Mouse (Mus musculus): ENCODE measurements around the gene Gm14496. TPM values are rescaled to one million over a fixed set of nuclear protein-coding genes. Genes with fewer than 3 reads are reported as not detected.
A peak's percentile ranks its signal among the peaks of the same experiment; 100 is the strongest.
"Not testable (repeated sequence)": the region's sequence is repeated elsewhere in the genome, so short reads cannot be mapped to it uniquely, and the experiment has no call there.

Gm14496 gene
- total RNA-seq (2021), result not detected
- long read RNA-seq, experiment 1, result 0 reads
- long read RNA-seq, experiment 2, result 0 reads

DNA sequence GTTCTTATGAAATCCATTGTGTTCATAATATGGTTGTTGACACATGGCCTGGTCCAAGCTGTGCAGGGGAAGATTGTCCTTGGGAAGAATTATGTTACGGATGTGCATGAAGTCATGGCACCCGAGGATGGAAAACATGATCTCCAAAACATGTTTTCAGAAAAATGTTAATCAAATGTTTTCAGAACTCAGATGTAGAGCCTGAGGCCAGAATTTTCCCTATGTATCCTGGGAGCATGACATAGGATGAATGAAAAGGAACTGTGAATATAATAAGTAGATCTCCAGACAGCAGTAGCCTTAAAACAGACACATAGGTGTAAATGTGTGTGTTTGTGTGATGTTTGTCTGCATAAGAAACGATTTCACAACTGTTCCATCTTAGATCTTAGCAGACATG is at the start of gene Gm14496:
TSS of gene Gm14496 (plus strand) at position 301 of the 400 bp plus-strand sequence.
- DNase-seq, result no peak
- intact Hi-C loops (cut with DNase I), result no loop called here

DNA sequence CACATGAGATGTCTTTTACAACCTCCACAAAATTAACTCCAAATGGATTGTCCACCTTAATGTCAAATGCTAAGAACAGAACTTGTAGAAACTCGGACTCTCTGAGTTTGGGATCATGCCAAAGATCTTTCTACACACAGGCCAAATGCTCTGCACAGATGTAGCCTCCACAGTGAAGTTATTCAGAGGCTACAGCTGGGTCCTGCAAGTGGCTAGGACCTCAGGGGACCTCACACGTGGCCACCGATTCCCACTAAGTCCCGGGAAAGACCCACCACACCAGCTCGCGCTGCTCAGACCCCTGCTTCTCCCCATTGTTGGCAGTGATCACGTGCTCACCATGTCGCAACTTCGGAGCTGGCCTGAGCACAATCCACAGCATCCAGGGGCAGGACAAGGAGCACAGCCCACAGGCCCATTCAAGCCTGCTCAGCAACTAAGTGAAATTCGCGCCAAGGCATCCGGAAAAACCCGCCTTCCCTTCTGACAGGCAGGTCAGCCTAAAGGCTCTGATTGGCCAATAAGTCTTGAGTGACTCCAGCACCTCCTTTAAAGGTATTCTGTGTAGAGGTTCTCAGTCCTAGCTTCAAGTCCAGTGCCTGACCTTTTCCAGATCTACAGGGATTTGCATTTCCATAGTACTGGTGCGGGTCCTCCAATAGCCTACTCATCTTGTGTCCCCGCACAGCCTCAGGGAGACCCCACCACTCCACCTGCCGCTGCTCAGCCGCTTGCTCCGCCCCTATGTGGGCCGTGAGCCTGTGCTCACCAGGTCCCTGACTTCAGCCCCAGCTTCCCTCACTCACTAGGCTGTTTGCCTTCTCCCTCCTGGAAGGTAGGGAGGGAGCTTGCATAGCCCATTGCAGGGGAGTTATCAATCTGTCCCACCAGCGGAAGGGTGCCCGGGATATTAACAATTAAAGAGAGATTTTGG is 37.9 kb upstream of the Gm14496 start:
- peak; percentile 7 to 14 for DNase-seq
- intact Hi-C loops (cut with DNase I), result not testable (repeated sequence)

DNA sequence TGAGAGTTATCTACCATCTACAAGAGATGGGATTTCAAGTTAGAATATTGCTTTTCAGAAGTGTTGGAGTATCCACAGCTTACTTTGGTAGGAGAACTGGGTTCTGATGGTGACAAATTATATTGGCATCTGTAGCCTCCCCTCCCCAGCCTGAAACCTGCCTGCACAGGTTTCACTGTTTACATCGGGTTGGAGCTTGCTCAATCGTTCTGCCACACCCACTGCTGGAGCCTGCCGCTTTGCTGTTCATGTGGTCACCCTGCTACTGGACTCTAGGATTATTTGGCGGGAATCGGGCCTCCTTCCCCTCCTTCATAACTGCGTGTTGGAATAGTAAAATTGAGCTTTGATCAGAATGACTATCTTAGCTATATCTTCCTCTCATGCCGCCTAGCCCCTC is 22.5 kb upstream of the Gm14496 start:
- DNase-seq, result no peak
- intact Hi-C loops (cut with DNase I), result no loop called here

DNA sequence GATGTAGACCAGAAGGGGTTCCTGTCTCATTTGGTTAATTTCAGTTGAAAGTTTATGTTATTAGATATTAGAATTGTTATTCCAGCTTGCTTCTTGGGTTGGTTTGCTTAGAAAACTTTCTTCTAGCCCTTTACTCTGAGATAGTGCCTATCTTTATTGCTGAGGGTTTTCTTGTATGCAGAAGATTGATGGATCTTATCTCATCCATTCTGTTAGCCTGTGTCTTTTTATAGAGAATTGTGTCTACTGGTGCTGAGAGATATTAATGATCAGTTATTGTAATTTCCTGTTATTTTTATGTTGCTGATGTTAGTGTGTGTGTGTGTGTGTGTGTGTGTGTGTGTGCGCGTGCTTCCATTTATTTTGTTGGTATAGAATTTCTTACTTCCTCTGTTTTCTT is 21.7 kb upstream of the Gm14496 start:
- intact Hi-C loops (cut with DNase I), result no loop called here
- DNase-seq, result no peak

DNA sequence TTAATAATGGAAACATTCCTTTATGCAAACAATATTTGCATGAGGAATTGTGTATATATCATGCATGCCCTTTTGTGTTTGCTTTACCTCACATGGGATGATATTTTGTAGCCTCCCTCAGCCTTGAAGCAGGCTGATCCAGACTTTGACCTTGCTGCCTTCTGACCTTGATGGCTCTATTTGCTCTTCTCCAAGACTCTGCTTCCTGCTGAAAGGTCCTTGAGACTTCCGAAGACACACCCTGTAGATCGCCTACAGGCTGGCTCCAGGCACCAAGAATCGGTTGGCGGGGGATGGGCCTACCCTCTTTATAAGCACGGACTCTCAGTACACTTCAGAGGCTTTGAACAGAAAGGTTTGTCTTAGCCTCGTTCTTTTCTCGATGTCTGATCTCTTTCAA is 9.0 kb upstream of the Gm14496 start:
- DNase-seq; intact Hi-C loops (cut with DNase I): not testable (repeated sequence)

Other genes with a start within 250 kb of the Gm14496 start
- not detected for gene Myt1, start 227.8 kb upstream of the Gm14496 start, total RNA-seq (2021)
- 10 to 100 TPM; 43.4 to 61.5 TPM for gene Pcmtd2, start 153.3 kb upstream of the Gm14496 start, total RNA-seq (2021)
- 10 to 100 TPM; 10.9 to 11.0 TPM for gene Polr3k, start 126.8 kb upstream of the Gm14496 start, total RNA-seq (2021)

All from heart, postnatal 14 days (tissue).